Mouse (Mus musculus): Measurements from ENCODE around the gene Atp2b1. TPM values are rescaled to one million over a fixed set of nuclear protein-coding genes. Genes with fewer than 3 reads are reported as not detected.

Atp2b1 gene
- total and polyA plus RNA-seq, 3 experiments: 23.5 to 26.6 TPM; not detected in 1

DNA sequence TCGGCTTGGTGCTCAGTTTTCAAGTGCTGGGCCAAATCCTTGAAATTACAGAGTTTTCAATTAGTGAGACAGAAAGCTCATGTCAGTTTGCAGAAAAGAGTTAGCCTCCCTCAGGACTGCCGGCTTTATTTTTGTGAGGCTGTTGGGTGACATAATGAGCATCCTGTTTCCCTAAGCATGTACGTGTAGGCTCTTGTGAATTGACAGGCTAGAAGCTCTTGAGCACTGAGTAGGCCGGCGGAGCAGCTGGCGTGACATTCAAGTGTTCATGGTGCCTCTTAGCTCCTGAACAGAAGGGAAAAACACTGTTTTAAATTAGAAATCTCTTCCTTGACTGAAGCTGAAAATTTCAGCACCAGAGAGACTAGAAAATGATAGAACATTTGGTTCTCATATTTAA is 45.2 kb downstream of the Atp2b1 start:
- no peak for TF ChIP-seq MAFK (IDR thresholded peaks at IDR 0.05; ENCODE audit: borderline replicate concordance, low read depth, low read length)
- TF ChIP-seq MEF2A (IDR thresholded peaks at IDR 0.05; ENCODE audit: extremely low read depth, insufficient replicate concordance, low read depth, low read length, poor library complexity, severe bottlenecking): no peak
- no peak for TF ChIP-seq TCF12 (IDR thresholded peaks at IDR 0.05; ENCODE audit: low read depth, low read length)
- no peak for TF ChIP-seq GABPA (IDR thresholded peaks at IDR 0.05; ENCODE audit: low read depth, low read length)
- no peak for TF ChIP-seq ZKSCAN1 (IDR thresholded peaks at IDR 0.05; ENCODE audit: low read depth, low read length)
- TF ChIP-seq ELF1 (IDR thresholded peaks at IDR 0.05; ENCODE audit: low read depth, low read length): no peak
- TF ChIP-seq ZC3H11A (IDR thresholded peaks at IDR 0.05; ENCODE audit: low read depth, low read length): no peak
- peaks cover 14 to 23% of the 10 kb centered on the region in 2 experiments for H3K4me1 ChIP-seq (ENCODE audit: control insufficient read depth in 1 of 2, insufficient read depth in 2 of 2, low read length in 2 of 2)
- no peak for DNase-seq (ENCODE audit: low read depth, low spot score)
- no peak overlapping the region for H3K4me3 ChIP-seq (ENCODE audit: control insufficient read depth in 1 of 2, insufficient read depth in 1 of 2, low read depth in 2 of 2, low read length in 2 of 2)
- H3K27ac ChIP-seq (ENCODE audit: control insufficient read depth, low read depth, low read length): no peak overlapping the region
- H3K79me2 ChIP-seq (ENCODE audit: control insufficient read depth, insufficient read depth, low read length, poor library complexity): peaks cover 27% of the 10 kb centered on the region
- H3K9ac ChIP-seq (ENCODE audit: control insufficient read depth, low read depth, low read length, poor library complexity, severe bottlenecking): no peak overlapping the region
- no peaks in the 10 kb centered on the region for H3K27me3 ChIP-seq (ENCODE audit: control insufficient read depth in 1 of 2, insufficient read depth in 2 of 2, low read length in 2 of 2)
- H3K9me3 ChIP-seq (replicated peaks; ENCODE audit: insufficient read depth, low read length): no peaks in the 10 kb centered on the region
- peaks cover 0 to 24% of the 10 kb centered on the region in 2 experiments; a peak in 2 of 4 replicates for H3K36me3 ChIP-seq (ENCODE audit: control insufficient read depth in 1 of 2, insufficient read depth in 2 of 2, low read length in 2 of 2)

GRCm38 (mm10) chr10:98960911-98961310 is 46.7 kb downstream of the Atp2b1 start:
- DNase-seq (ENCODE audit: low read depth, low spot score): no peak
- no peak overlapping the region for H3K27ac ChIP-seq (ENCODE audit: control insufficient read depth, low read depth, low read length)
- peaks cover 25% of the 10 kb centered on the region for H3K79me2 ChIP-seq (ENCODE audit: control insufficient read depth, insufficient read depth, low read length, poor library complexity)
- TF ChIP-seq RCOR1 (IDR thresholded peaks at IDR 0.05; ENCODE audit: low read depth, low read length) (no peak), MXI1 (IDR thresholded peaks at IDR 0.05; ENCODE audit: low read depth, low read length) (no peak), ZC3H11A (IDR thresholded peaks at IDR 0.05; ENCODE audit: low read depth, low read length) (no peak), CHD1 (IDR thresholded peaks at IDR 0.05; ENCODE audit: low read depth, low read length) (no peak), USF2 (IDR thresholded peaks at IDR 0.05; ENCODE audit: borderline replicate concordance in 1 of 2, insufficient read depth in 1 of 2, low read depth in 1 of 2, low read length in 2 of 2) (no peak), UBTF (IDR thresholded peaks at IDR 0.05; ENCODE audit: borderline replicate concordance, insufficient read depth, low read depth, low read length) (no peak), POLR2A (IDR thresholded peaks at IDR 0.05; ENCODE audit: control insufficient read depth in 1 of 2, insufficient read depth in 1 of 2, low read depth in 1 of 2, low read length in 2 of 2, poor library complexity in 1 of 2) (no peak), MAFK (IDR thresholded peaks at IDR 0.05; ENCODE audit: borderline replicate concordance, low read depth, low read length) (no peak), EP300 (IDR thresholded peaks at IDR 0.05; ENCODE audit: low read depth in 1 of 2, low read length in 2 of 2) (no peak), POLR2AphosphoS2 (IDR thresholded peaks at IDR 0.05; ENCODE audit: low read length) (no peak), MYB (IDR thresholded peaks at IDR 0.05; ENCODE audit: low read depth, low read length) (no peak), MYC (IDR thresholded peaks at IDR 0.05; ENCODE audit: low read depth, low read length) (no peak), TBP (IDR thresholded peaks at IDR 0.05; ENCODE audit: low read depth, low read length) (no peak), NELFE (IDR thresholded peaks at IDR 0.05; ENCODE audit: low read depth, low read length) (no peak), ZKSCAN1 (IDR thresholded peaks at IDR 0.05; ENCODE audit: low read depth, low read length) (no peak), TCF12 (IDR thresholded peaks at IDR 0.05; ENCODE audit: low read depth, low read length) (no peak), ZNF384 (IDR thresholded peaks at IDR 0.05; ENCODE audit: low read depth, low read length) (no peak)
- H3K36me3 ChIP-seq (ENCODE audit: control insufficient read depth in 1 of 2, insufficient read depth in 2 of 2, low read length in 2 of 2): peaks cover 0 to 19% of the 10 kb centered on the region in 2 experiments; a peak in 2 of 4 replicates
- no peaks in the 10 kb centered on the region for H3K9me3 ChIP-seq (replicated peaks; ENCODE audit: insufficient read depth, low read length)
- H3K27me3 ChIP-seq (ENCODE audit: control insufficient read depth in 1 of 2, insufficient read depth in 2 of 2, low read length in 2 of 2): no peaks in the 10 kb centered on the region
- H3K4me3 ChIP-seq (ENCODE audit: control insufficient read depth in 1 of 2, insufficient read depth in 1 of 2, low read depth in 2 of 2, low read length in 2 of 2): no peak overlapping the region
- H3K9ac ChIP-seq (ENCODE audit: control insufficient read depth, low read depth, low read length, poor library complexity, severe bottlenecking): no peak overlapping the region
- peaks cover 9 to 23% of the 10 kb centered on the region in 2 experiments for H3K4me1 ChIP-seq (ENCODE audit: control insufficient read depth in 1 of 2, insufficient read depth in 2 of 2, low read length in 2 of 2)
